Comparison of ENCODE assay signal across 9 mouse cellular contexts in the genomic region with DNA sequence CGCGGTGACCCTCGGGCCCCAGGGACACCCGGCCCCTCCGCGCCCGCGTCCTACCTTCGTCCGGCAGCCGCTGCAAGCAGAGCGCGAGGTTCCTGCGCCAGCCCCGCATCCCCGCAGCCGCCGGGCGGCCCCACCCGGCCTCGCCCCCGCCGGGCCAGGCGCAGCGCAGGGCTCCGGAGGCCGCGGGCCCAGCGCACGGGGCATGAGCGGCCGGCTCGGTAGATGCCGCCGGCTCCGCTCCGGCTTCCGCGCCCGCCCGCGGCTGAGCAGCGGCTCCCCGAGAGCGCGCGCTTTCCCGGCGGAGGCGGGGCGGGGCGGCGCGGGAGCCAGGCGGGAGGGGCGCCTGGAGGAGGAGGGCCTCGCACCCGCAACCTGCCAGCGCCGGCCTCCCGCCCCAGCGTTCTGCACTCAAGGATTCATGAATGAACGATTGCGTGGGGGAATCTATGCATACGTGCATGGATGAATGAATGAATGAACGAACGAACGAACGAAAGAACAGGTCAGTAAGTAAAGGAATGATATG. TPM values are rescaled to one million over a fixed set of nuclear protein-coding genes. Genes with fewer than 3 reads are reported as not detected.
A peak's percentile ranks its signal among the peaks of the same experiment; 100 is the strongest.
DNase-seq lines count a peak whose midpoint lies in the region; ATAC-seq and TF ChIP-seq lines count a peak whose summit lies in the region.
"Had no signal": no experiment of that assay in that cellular context is flagged by ENCODE, and none has a peak within 500 bp of the region (broad histone marks: within the 10 kb centered on the region; RNA-seq: fewer than 3 reads in every experiment).

No protein-coding gene starts in this region.

- H3K27ac ChIP-seq in testis, adult 2 months (ENCODE audit: control insufficient read depth, insufficient read depth, low read depth, low read length) = no peak overlapping the region
- H3K27ac ChIP-seq in liver, embryonic 12.5 days = no peak overlapping the region

- no peaks in the 10 kb centered on the region for H3K36me3 ChIP-seq in testis, adult 2 months (ENCODE audit: control insufficient read depth, insufficient read depth, low read length)
- H3K36me3 ChIP-seq in liver, embryonic 12.5 days = no peaks in the 10 kb centered on the region

- H3K9ac ChIP-seq in liver, embryonic 12.5 days = no peak overlapping the region

- TF ChIP-seq CTCF in testis, adult 2 months (IDR thresholded peaks at IDR 0.05; ENCODE audit: control insufficient read depth, insufficient read depth, insufficient replicate concordance, low read depth, low read length) = no peak

- H3K4me1 ChIP-seq in testis, adult 2 months (ENCODE audit: control insufficient read depth, insufficient read depth, low read length) = peaks cover 5% of the 10 kb centered on the region
- H3K4me1 ChIP-seq in liver, embryonic 12.5 days = 0 out of 2 replicates have a peak, but pooled peaks cover 6% of the 10 kb centered on the region

- peak overlapping the region; percentile 60 for H3K4me2 ChIP-seq in liver, embryonic 12.5 days

- H3K4me3 ChIP-seq in testis, adult 2 months (ENCODE audit: control insufficient read depth, low read depth, low read length) = peak overlapping the region; percentile 30
- H3K4me3 ChIP-seq in liver, embryonic 12.5 days = peak overlapping the region; percentile 33

- no peaks in the 10 kb centered on the region for H3K9me3 ChIP-seq in liver, embryonic 12.5 days (replicated peaks)

- no peak for ATAC-seq in liver, embryonic 12.5 days
- no peak for ATAC-seq in megakaryocyte-erythroid progenitor cell, adult 5-6 weeks (replicated peaks; ENCODE audit: low FRiP score, low TSS enrichment, poor library complexity, severe bottlenecking)

- DNase-seq in cerebellum, postnatal 10 days = peak; percentile 41 to 48
- DNase-seq in cerebellum, adult 9-10 months = no peak
- no peak for DNase-seq in testis, postnatal 10 days (ENCODE audit: low spot score)
- DNase-seq in right cerebral cortex, postnatal 4 days = peak; percentile 53
- no peak for DNase-seq in testis, postnatal 14 days (ENCODE audit: low spot score)

- no peaks in the 10 kb centered on the region; the same call in 1 of the 2 replicates for H3K27me3 ChIP-seq in testis, adult 2 months (ENCODE audit: control insufficient read depth, insufficient read depth, low read length)
- peaks cover 87% of the 10 kb centered on the region for H3K27me3 ChIP-seq in liver, embryonic 12.5 days (replicated peaks)

- no peak for TF ChIP-seq POLR2A in testis, adult 2 months (IDR thresholded peaks at IDR 0.05; ENCODE audit: control insufficient read depth, low read depth, low read length)

- 8% methylated on average over 66 of the region's 69 CpGs for WGBS in liver, embryonic 12.5 days (ENCODE audit: insufficient replicate concordance)

RNA-seq across cellular contexts. Expression of a gene that starts 16.6 kb away (rescaled TPM):
- 0.26 and 0.33 TPM in 2 replicates for polyA plus RNA-seq in testis, adult 2 months (2012; rRNA removed)
- polyA plus RNA-seq in liver, embryonic 12.5 days (2016; fragmentation: Nextera tagmentation; extraction: Ambion mirVana) = 0.04 and 0.05 TPM in 2 replicates
- total RNA-seq in megakaryocyte-erythroid progenitor cell, adult 5-6 weeks (2014; fragmentation: Nextera tagmentation) = not detected in 2 replicates
- total RNA-seq in megakaryocyte-erythroid progenitor cell, adult 5-6 weeks (2017) = 0.08 TPM in 1 of 2 replicates, not detected in the other
- total RNA-seq: common myeloid progenitor, adult 5-6 weeks had no signal

RNA-seq across cellular contexts. Expression of a gene that starts 34.2 kb away (rescaled TPM):
- polyA plus RNA-seq in testis, adult 2 months (2012; rRNA removed) = 7.6 and 9.3 TPM in 2 replicates
- polyA plus RNA-seq in liver, embryonic 12.5 days (2016; fragmentation: Nextera tagmentation; extraction: Ambion mirVana) = 18.6 and 20.0 TPM in 2 replicates
- total RNA-seq in megakaryocyte-erythroid progenitor cell, adult 5-6 weeks (2014; fragmentation: Nextera tagmentation) = 23.6 and 43.2 TPM in 2 replicates
- total RNA-seq in megakaryocyte-erythroid progenitor cell, adult 5-6 weeks (2017) = 69.8 and 72.5 TPM in 2 replicates

RNA-seq across cellular contexts. Expression of a gene that starts 58.9 kb away (rescaled TPM):
- polyA plus RNA-seq in testis, adult 2 months (2012; rRNA removed) = 131 and 134 TPM in 2 replicates
- 0.10 and 0.26 TPM in 2 replicates for polyA plus RNA-seq in liver, embryonic 12.5 days (2016; fragmentation: Nextera tagmentation; extraction: Ambion mirVana)
- total RNA-seq in megakaryocyte-erythroid progenitor cell, adult 5-6 weeks (2014; fragmentation: Nextera tagmentation) = 0.25 and 2.5 TPM in 2 replicates
- 2.7 TPM in 1 of 2 replicates, not detected in the other for total RNA-seq in megakaryocyte-erythroid progenitor cell, adult 5-6 weeks (2017)

Comparison
In these comparisons a context has a peak if more than half of its experiments do, and no peak if none do; other contexts are left out.
1. DNase-seq: peak in cerebellum, postnatal 10 days (2 of 2) and right cerebral cortex, postnatal 4 days (single experiment); none in cerebellum, adult 9-10 months (single experiment), testis, postnatal 10 days (single experiment) and testis, postnatal 14 days (single experiment).
2. RNA of a gene that starts 58.9 kb away (polyA plus RNA-seq): 131 to 134 TPM in testis, adult 2 months; 0.10 to 0.26 TPM in liver, embryonic 12.5 days; every median in the first group is over 100 times any median in the second.